Mouse (Mus musculus) limb, embryonic 15.5 days (tissue): ENCODE measurements around the gene Kmt2e. TPM values are rescaled to one million over a fixed set of nuclear protein-coding genes. Genes with fewer than 3 reads are reported as not detected.

ENCODE experiments used
- ATAC-seq: fragments of 200-750 bp; cut with Nextera tagmentation; 2 replicates; pipeline ENCODE4 v1.8.0; 2017; ENCODE audit warnings: low read depth, moderate TSS enrichment; ENCODE audit not compliant: insufficient number of reproducible peaks, low FRiP score, low TSS enrichment
- H3K27ac ChIP-seq: fragments of 300-500 bp; sonication (generic); 2 replicates; pipeline ENCODE4 v1.5.1; 2015; ENCODE audit warnings: moderate library complexity, mild to moderate bottlenecking, inconsistent platforms
- H3K27me3 ChIP-seq: fragments of 300-500 bp; sonication (generic); 2 replicates; pipeline ENCODE4 v1.6.1; 2015; ENCODE audit warnings: inconsistent platforms
- H3K36me3 ChIP-seq: fragments of 300-500 bp; sonication (generic); 2 replicates; pipeline ENCODE4 v1.6.1; 2015; ENCODE audit warnings: inconsistent platforms
- H3K4me1 ChIP-seq: fragments of 300-500 bp; sonication (generic); 2 replicates; pipeline ENCODE4 v1.6.1; 2015; ENCODE audit warnings: inconsistent platforms
- H3K4me2 ChIP-seq: fragments of 300-500 bp; sonication (generic); 2 replicates; pipeline ENCODE4 v1.6.1; 2015; ENCODE audit warnings: mild to moderate bottlenecking, inconsistent platforms
- H3K4me3 ChIP-seq: fragments of 300-500 bp; sonication (generic); 2 replicates; pipeline ENCODE4 v1.5.1; 2015; ENCODE audit warnings: mild to moderate bottlenecking, inconsistent platforms
- H3K9ac ChIP-seq: fragments of 300-500 bp; sonication (generic); 2 replicates; pipeline ENCODE4 v1.6.1; 2015; ENCODE audit warnings: inconsistent platforms
- H3K9me3 ChIP-seq: fragments of 300-500 bp; sonication (generic); 2 replicates; pipeline ENCODE4 v1.6.1; 2016; ENCODE audit warnings: inconsistent platforms
- WGBS: fragments of 180-500 bp; shearing (Covaris S2); methylation state at CpG from one replicate; pipeline ENCODE4 v1.1.7; 2015; 5-methylcytosine and 5-hydroxymethylcytosine counted together
- polyA plus RNA-seq: library from polyadenylated mRNA; unstranded; fragments of >200 nt; fragmentation: Nextera tagmentation; extraction: Ambion mirVana; gene quantifications from 2 replicates; pipeline ENCODE4 v1.2.1, GENCODE M21; 2015

The Kmt2e gene
- polyA plus RNA-seq, 1 experiment from 2014 or later: 105 TPM

DNA sequence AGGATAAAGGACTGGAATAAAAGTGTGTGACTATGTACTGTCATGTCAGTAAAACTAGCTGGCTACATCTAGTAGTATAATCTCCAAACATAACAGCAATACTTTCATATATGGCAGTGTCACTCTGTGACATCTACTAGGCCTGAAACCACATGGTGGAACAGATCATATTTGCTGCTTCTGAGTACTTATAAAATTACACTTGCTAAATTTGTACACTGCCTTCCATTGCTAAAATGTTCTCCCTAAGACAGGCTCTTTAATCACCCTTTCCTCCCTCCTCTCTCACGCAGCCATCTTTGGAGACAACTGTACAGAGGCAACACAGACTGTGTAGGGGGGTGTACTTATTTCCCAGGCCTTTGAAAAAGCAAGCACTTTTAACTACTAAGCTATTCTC lies 13.8 kb upstream of the Kmt2e start:
- no peaks in the 10 kb centered on the region for H3K27me3 ChIP-seq
- ATAC-seq: no peak
- no peak overlapping the region for H3K4me2 ChIP-seq
- WGBS: 56% methylated on average over 1 of the region's 1 CpGs
- no peak overlapping the region for H3K4me3 ChIP-seq
- no peaks in the 10 kb centered on the region for H3K9me3 ChIP-seq
- H3K9ac ChIP-seq: no peak overlapping the region
- no peak overlapping the region for H3K27ac ChIP-seq
- peaks cover 42% of the 10 kb centered on the region for H3K4me1 ChIP-seq
- peaks cover 10% of the 10 kb centered on the region for H3K36me3 ChIP-seq

DNA sequence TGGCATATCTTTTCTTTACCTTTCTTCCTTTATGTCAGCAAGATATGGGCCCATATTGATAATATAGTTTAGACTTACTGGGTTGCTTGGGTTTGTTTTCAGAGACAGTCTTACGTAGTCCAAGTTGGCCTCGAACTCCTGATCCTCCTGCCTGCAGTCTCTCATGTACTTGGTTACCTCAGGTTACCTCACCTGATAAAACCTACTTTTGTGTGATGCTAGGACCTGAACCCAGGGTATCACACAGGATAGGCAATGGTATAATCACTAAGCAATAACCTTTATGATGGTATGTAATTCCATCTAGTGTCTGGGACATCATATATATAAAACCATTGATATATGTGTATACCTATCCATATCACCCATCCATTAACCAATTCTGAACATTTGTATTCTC lies 12.8 kb upstream of the Kmt2e start:
- Histone ChIP-seq H3K27ac (no peak overlapping the region), H3K4me2 (no peak overlapping the region), H3K4me1 (peaks cover 34% of the 10 kb centered on the region), H3K9ac (no peak overlapping the region), H3K9me3 (no peaks in the 10 kb centered on the region), H3K27me3 (no peaks in the 10 kb centered on the region), H3K4me3 (no peak overlapping the region), H3K36me3 (peaks cover 13% of the 10 kb centered on the region)
- ATAC-seq: no peak
- WGBS: 95% methylated on average over 2 of the region's 2 CpGs

DNA sequence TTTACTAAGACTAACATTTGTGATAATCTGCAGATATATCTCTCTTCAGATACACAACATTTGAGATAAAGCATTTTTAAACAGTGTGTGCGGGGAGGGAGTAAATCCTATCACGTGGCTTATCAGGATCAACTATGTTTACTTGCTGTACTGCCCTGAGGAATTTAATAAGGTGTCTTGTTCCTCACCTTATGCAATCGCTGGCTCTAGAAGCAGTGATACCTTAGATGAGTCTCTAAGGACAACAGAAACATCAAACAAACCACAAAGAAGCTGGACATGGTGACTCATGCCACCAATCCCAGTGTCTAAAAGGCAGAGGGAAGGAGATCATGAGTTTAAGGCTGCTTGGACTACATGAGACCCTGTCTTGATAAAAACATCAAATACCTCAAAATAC lies 11.2 kb upstream of the Kmt2e start:
- ATAC-seq: no peak
- Histone ChIP-seq H3K27me3 (no peaks in the 10 kb centered on the region), H3K27ac (no peak overlapping the region), H3K9me3 (no peaks in the 10 kb centered on the region), H3K9ac (no peak overlapping the region), H3K4me1 (peaks cover 28% of the 10 kb centered on the region), H3K4me3 (no peak overlapping the region), H3K36me3 (peaks cover 13% of the 10 kb centered on the region), H3K4me2 (no peak overlapping the region)
- WGBS: 76% methylated on average over 3 of the region's 3 CpGs

DNA sequence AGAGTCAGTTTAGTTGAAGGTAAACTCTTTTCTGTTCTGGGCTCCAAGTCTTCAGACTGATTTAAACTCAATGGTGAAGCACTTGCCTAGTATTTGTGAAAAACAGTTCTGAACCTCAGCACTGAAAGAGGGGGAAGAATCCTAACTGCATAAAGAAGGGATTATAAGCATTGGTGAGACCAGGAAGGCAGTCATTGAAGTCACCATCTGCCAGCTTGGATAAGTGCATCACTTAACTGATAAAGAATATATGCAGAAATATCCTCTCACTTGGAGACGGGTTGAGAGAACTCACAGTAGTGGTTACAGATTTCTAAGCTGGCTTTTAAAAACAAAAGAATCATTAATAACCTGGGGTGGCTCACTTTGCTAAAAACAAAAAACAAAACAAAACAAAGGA lies 6.7 kb upstream of the Kmt2e start:
- WGBS: 68% methylated on average over 1 of the region's 1 CpGs

DNA sequence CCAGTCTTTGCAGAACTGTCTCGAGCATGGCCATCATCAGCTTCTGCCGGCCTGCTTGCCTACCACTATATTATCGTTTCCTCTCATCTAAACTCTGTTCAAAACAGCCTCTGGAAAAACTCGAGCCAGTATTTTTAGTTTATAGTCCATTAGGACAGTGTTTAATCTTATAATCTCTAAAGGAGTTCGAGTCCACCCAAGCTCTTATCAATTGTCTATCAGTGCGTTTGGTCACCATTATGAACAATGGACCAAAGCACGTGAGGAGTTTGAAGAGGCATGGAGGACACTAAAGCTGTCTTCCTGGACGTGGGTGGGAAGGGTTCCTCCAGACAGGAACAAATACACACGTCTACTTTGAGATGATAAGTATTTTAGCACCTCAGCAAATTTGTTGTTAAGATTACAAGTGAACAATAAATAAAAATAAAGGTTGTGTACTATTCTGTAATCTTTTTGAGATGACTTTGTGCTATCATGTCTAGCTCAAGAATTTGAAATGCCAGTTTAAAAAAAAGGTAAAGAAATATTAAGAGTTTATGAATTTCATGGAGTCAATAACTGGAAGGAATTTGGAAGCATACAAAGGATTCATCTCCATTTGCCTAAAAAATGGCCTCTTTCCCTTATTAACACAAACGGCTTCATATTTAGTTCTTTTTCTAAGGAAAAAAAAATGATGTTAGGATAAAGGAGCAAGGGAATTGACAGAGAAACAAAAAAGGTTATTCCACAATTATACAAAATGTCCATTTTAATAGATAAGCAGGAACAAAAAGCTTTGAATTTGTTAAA lies 3.0 kb upstream of the Kmt2e start:
- Histone ChIP-seq H3K4me3 (peak overlapping the region; percentile 27), H3K9me3 (no peaks in the 10 kb centered on the region), H3K27me3 (no peaks in the 10 kb centered on the region), H3K4me2 (peak overlapping the region; percentile 46), H3K4me1 (peaks cover 18% of the 10 kb centered on the region; the same call in 1 of the 2 replicates), H3K36me3 (no peaks in the 10 kb centered on the region), H3K9ac (no peak overlapping the region), H3K27ac (no peak overlapping the region)
- no peak for ATAC-seq
- 27% methylated on average over 10 of the region's 10 CpGs for WGBS

More for the DNA sequence above, 6.7 kb upstream of the Kmt2e start:
- H3K36me3 ChIP-seq: peaks cover 13% of the 10 kb centered on the region
- peaks cover 18% of the 10 kb centered on the region; the same call in 1 of the 2 replicates for H3K4me1 ChIP-seq
- no peaks in the 10 kb centered on the region for H3K9me3 ChIP-seq
- no peak overlapping the region for H3K27ac ChIP-seq
- H3K9ac ChIP-seq: no peak overlapping the region
- H3K27me3 ChIP-seq: no peaks in the 10 kb centered on the region
- ATAC-seq: no peak
- H3K4me2 ChIP-seq: no peak overlapping the region
- H3K4me3 ChIP-seq: no peak overlapping the region

DNA sequence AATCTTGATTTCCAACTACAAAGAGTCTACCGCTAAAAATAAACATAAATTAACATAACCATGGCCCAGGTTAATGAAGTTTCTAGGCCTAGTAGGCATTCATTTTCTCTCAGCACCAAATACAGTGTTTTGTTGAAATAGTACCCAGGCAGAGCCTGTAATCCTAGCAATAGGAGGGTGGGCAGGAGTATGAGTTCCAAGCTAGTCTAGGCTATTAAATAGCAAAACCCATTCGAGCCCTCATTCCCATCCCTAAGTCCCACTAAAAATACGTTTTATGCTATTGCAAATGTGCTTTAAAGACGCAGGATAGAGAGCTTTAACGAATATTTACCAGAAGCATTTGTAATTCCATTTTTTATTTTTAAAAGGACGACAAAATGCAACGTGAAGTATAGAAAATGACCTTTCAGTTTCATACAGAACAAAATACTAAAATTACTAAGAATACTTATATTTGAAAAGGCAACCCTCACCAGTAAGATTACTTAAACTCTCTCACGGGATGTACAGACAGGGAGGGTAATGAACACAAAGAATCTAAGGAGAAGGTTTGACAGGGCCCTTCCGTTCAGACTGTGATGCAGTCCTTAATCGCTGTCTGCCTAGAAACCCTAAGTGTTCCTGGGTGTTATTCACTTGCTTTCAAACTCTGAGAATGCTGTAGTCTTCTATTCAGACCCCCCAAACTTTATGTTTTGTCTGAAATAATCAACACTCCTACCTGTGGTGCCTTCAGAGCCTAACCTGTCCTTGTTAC lies 2.1 kb upstream of the Kmt2e start:
- Histone ChIP-seq H3K27ac (peak overlapping the region; percentile 100), H3K4me2 (peak overlapping the region; percentile 52), H3K27me3 (no peaks in the 10 kb centered on the region), H3K4me1 (peaks cover 18% of the 10 kb centered on the region; the same call in 1 of the 2 replicates), H3K9me3 (no peaks in the 10 kb centered on the region), H3K4me3 (peak overlapping the region; percentile 92), H3K9ac (peak overlapping the region; percentile 86), H3K36me3 (no peaks in the 10 kb centered on the region)
- no peak for ATAC-seq
- 2% methylated on average over 10 of the region's 10 CpGs for WGBS

DNA sequence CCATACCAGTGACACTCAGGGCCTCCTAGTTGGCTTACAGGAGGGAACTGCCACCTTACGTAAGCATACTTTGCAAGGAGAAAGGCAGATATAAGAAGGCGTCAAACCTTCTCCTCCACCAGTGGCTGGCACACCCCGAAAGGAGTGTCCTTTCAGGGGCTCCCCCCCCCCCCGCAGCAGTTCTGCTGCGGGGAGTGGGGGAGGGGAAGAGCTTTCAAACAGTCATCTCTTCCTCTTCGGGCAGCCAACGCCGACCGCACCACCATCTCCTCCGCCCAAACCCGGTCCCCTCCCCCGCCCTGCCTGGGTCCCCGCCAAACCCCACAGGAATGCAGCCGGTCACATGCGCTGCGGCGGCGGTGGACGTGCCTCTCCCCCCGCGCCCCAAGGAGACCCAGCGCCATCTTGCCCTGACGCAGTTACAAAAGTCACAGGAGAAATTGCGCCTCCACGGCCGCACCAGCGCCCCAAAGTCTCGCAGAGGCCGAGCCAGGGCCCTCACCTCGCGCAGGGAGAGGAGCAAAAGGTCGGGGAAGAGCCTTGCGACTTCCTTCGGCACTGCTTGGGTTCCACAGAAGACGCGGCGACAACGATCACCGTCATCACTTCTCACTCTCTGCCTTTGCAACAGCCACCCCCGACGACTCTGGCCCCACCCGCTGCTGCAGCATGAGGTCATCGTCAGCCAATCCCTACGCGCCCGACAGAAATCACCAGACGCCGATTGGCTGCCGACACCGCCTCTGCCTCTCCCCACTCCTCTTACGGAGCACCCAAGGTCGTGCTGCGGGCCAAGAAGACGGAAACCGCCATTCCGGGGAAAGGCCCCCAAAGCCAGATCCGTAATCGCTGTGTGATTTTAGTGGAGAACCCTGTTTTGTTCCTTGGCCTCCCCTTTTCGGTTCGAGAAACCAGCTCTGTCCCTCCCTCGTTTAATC lies 1.3 kb upstream of the Kmt2e start:
- Histone ChIP-seq H3K27ac (peak overlapping the region; percentile 100), H3K9ac (peak overlapping the region; percentile 97), H3K4me3 (peak overlapping the region; percentile 92), H3K4me2 (peak overlapping the region; percentile 57), H3K9me3 (no peaks in the 10 kb centered on the region), H3K36me3 (no peaks in the 10 kb centered on the region), H3K27me3 (no peaks in the 10 kb centered on the region), H3K4me1 (peaks cover 20% of the 10 kb centered on the region; the same call in 1 of the 2 replicates)
- WGBS: under 1% methylated on average over 61 of the region's 61 CpGs
- peak; percentile 97 for ATAC-seq

DNA sequence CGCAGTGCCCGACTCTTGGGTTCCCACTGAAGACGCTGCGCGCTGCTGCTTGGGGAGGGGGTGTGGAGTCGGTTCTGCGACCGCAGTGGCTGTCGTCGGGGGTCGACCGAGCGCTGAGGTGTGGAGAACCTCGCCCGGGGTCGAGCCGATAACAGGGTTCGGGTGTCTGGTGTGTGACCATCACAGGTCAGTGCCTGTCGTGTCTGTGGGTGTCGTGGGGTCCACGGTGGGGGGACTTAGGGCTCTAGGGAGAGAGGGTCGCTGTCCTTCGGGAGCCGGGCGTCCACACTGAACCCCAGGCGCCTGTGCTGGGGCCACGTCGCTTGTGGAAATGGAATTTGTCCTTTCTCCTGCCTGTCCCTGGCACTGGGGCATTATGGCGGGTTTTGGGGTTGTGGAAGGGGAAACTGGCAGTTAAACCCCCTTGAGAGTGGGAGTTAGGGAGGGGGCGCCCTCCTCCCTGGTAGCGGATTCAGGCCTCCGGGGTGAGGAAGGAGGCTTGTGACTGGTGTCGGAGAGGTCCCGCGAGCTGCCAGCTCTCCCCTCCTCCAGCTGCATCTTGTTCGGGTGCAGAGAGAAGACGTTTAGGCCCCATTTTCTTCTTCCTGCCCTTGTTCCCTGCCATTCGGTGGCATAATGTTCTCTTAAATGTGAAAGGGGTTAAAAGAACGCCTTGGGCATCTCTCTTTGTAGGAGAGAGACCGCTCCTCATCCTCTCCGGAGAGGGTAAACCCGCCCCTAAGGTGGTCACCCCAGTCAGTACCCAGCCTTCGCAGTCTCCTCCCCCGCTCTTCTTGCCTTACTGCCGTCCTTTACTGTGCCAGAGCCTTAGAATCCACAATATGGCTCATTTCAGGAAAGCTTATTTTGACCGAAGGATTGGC lies 599 bp downstream of the Kmt2e start:
- H3K27ac ChIP-seq: peak overlapping the region; percentile 100

DNA sequence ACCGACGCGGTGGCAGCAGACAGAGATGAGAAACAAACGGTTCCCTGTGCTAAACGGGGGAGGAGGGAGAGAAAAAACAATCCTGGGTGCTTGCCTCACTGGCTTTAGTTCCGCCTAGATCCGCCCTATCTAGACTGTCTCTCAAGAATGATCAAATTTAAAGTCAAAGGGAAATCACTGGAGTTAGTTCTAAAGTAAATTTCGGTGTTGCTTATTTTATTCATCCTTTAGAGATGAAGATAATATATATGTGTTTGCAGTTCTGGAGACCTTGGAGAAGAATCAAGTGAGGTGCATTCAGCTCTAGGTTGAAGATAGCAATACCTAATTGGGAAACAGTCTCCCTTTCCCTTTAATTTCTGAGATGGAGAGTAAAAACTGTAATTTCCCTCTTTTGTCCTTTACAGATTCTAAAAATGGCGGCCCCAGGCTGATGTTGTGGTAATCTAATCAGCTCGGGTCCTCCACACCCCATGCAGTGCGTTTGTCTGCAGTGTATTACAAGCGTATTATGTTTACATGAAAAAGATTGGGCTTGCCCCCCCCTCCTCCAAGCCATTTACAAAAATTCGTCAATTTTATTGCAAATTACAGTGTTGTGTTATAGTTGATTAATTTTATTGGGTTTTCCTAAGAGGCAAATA lies 1.4 kb downstream of the Kmt2e start:
- Histone ChIP-seq H3K9me3 (no peaks in the 10 kb centered on the region), H3K27ac (peak overlapping the region; percentile 100), H3K4me3 (peak overlapping the region; percentile 92), H3K9ac (peak overlapping the region; percentile 97), H3K36me3 (no peaks in the 10 kb centered on the region), H3K27me3 (no peaks in the 10 kb centered on the region), H3K4me1 (peaks cover 8% of the 10 kb centered on the region; the same call in 1 of the 2 replicates), H3K4me2 (peak overlapping the region; percentile 51)
- under 1% methylated on average over 13 of the region's 13 CpGs for WGBS
- no peak for ATAC-seq

More for the DNA sequence above, 599 bp downstream of the Kmt2e start:
- no peak for ATAC-seq
- Histone ChIP-seq H3K36me3 (no peaks in the 10 kb centered on the region), H3K4me3 (peak overlapping the region; percentile 92), H3K9me3 (no peaks in the 10 kb centered on the region), H3K4me2 (peak overlapping the region; percentile 51), H3K4me1 (peaks cover 12% of the 10 kb centered on the region; the same call in 1 of the 2 replicates), H3K9ac (peak overlapping the region; percentile 97), H3K27me3 (no peaks in the 10 kb centered on the region)
- under 1% methylated on average over 46 of the region's 46 CpGs for WGBS

DNA sequence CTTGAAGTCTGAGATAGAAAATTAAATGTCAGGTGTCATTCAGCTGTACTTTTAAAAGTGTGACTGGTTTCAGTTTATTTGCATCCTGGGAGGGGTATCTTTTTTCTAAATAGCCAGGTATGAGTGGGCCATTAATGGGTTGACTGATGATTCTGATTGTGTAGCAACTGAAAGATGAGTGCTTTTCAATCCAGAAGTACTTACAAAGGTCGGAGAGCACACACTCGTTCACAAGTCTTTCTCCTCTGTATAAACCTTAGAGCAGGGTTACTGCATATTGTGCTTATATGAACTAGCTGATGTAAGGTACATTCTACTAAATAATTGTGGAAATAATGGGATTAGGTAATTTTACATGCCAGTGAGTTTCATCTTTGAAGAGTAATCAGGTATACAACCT lies 2.5 kb downstream of the Kmt2e start:
- no peaks in the 10 kb centered on the region for H3K27me3 ChIP-seq
- H3K27ac ChIP-seq: no peak overlapping the region
- no peak for ATAC-seq
- 14% methylated on average over 2 of the region's 2 CpGs for WGBS
- peak overlapping the region; percentile 51 for H3K4me2 ChIP-seq
- H3K9ac ChIP-seq: no peak overlapping the region
- peak overlapping the region; percentile 92 for H3K4me3 ChIP-seq
- H3K4me1 ChIP-seq: peaks cover 4% of the 10 kb centered on the region; the same call in 1 of the 2 replicates
- no peaks in the 10 kb centered on the region for H3K36me3 ChIP-seq
- no peaks in the 10 kb centered on the region for H3K9me3 ChIP-seq
